In the genomic region with DNA sequence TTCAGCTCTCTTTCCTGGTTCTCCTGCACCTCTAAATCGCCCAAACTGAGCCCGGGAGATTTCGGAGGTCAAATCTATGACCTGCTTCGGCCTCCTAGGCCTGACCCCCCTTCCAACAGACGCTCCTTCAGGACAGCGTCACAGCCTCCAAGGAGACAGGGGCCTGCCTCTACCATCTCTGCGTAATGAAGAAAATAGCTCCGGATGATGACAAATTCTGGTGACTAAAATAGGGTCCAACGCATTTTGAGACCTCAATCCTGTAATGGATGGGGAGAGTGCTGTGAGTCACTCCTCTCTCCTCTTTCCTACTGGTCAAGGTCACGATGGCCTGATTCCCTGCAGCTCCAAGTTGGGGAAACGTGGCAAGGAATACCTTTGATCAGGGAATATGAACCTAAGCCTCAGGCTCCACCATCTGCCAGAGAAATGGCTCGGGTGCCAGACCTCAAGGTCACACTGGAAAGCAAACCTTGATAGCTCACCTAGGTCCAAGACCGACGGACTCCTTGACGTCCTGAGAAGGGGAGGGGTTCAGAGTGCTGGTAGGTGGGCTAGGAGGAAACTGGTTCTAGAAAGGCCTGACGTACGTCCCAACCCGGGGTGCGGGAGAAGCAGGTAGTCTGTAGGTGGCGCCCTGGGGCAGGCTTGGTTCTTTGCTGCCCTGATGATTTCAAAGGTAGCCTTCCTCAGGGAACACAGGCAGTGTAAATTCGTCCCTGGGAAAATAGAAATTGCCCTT, we compare ENCODE assay signal across 8 mouse cellular contexts. TPM values are rescaled to one million over a fixed set of nuclear protein-coding genes. Genes with fewer than 3 reads are reported as not detected.
DNase-seq lines count a peak whose midpoint lies in the region; ATAC-seq and TF ChIP-seq lines count a peak whose summit lies in the region.

No protein-coding gene starts in this region.

- TF ChIP-seq CTCF in spleen, adult 2 months (IDR thresholded peaks at IDR 0.05; ENCODE audit: extremely low read depth, insufficient read depth, insufficient read length, insufficient replicate concordance): peak; percentile 73; the same call in 1 of the 2 replicates

- H3K4me1 ChIP-seq in embryonic facial prominence, embryonic 14.5 days (ENCODE audit: control insufficient read depth, insufficient read depth, low read length): peaks cover 11% of the 10 kb centered on the region
- H3K4me1 ChIP-seq in limb, embryonic 13.5 days: peaks cover 20% of the 10 kb centered on the region
- peaks cover 20% of the 10 kb centered on the region for H3K4me1 ChIP-seq in midbrain, embryonic 15.5 days
- H3K4me1 ChIP-seq in spleen, adult 2 months (ENCODE audit: control insufficient read depth, insufficient read depth, insufficient read length): peaks cover 6% of the 10 kb centered on the region; the same call in 1 of the 2 replicates

- peak overlapping the region; percentile 90 for H3K4me2 ChIP-seq in embryonic facial prominence, embryonic 14.5 days (ENCODE audit: low read depth, low read length)
- peak overlapping the region; percentile 85 for H3K4me2 ChIP-seq in limb, embryonic 13.5 days (replicated peaks)
- peak overlapping the region; percentile 56 for H3K4me2 ChIP-seq in midbrain, embryonic 15.5 days

- ATAC-seq in embryonic facial prominence, embryonic 14.5 days (ENCODE audit: low read depth): peak; percentile 38
- peak; percentile 44 for ATAC-seq in limb, embryonic 13.5 days (ENCODE audit: low FRiP score, low read depth)
- ATAC-seq in midbrain, embryonic 15.5 days (replicated peaks): peak; percentile 65

- no peak for TF ChIP-seq POLR2A in spleen, adult 2 months (IDR thresholded peaks at IDR 0.05; ENCODE audit: low read depth, low read length)

- H3K9ac ChIP-seq in embryonic facial prominence, embryonic 14.5 days (ENCODE audit: low read depth, low read length): peak overlapping the region; percentile 90
- H3K9ac ChIP-seq in limb, embryonic 13.5 days: peak overlapping the region; percentile 74
- peak overlapping the region; percentile 47 for H3K9ac ChIP-seq in midbrain, embryonic 15.5 days

- peaks cover 25% of the 10 kb centered on the region for H3K36me3 ChIP-seq in embryonic facial prominence, embryonic 14.5 days (ENCODE audit: control insufficient read depth, insufficient read depth, low read length)
- H3K36me3 ChIP-seq in limb, embryonic 13.5 days: peaks cover 24% of the 10 kb centered on the region
- H3K36me3 ChIP-seq in midbrain, embryonic 15.5 days (replicated peaks): 0 out of 2 replicates have a peak, but pooled peaks cover 4% of the 10 kb centered on the region
- peaks cover 4% of the 10 kb centered on the region for H3K36me3 ChIP-seq in spleen, adult 2 months (ENCODE audit: control insufficient read depth, insufficient read depth, low read length)

- H3K27me3 ChIP-seq in embryonic facial prominence, embryonic 14.5 days (replicated peaks; ENCODE audit: control insufficient read depth, insufficient read depth, low read length): no peaks in the 10 kb centered on the region
- no peaks in the 10 kb centered on the region for H3K27me3 ChIP-seq in limb, embryonic 13.5 days
- H3K27me3 ChIP-seq in midbrain, embryonic 15.5 days (replicated peaks): no peaks in the 10 kb centered on the region
- no peaks in the 10 kb centered on the region for H3K27me3 ChIP-seq in spleen, adult 2 months (ENCODE audit: control insufficient read depth, insufficient read depth, low read length)

- peak overlapping the region; percentile 88 for H3K27ac ChIP-seq in embryonic facial prominence, embryonic 14.5 days (replicated peaks; ENCODE audit: low read depth, low read length)
- peak overlapping the region; percentile 86 for H3K27ac ChIP-seq in limb, embryonic 13.5 days
- H3K27ac ChIP-seq in midbrain, embryonic 15.5 days: peak overlapping the region; percentile 76
- H3K27ac ChIP-seq in spleen, adult 2 months (ENCODE audit: insufficient read depth, low read length): peak overlapping the region; percentile 58

- H3K4me3 ChIP-seq in embryonic facial prominence, embryonic 14.5 days (ENCODE audit: low read depth, low read length): peak overlapping the region; percentile 93
- H3K4me3 ChIP-seq in limb, embryonic 13.5 days: peak overlapping the region; percentile 87
- peak overlapping the region; percentile 73 for H3K4me3 ChIP-seq in midbrain, embryonic 15.5 days
- peak overlapping the region; percentile 77 for H3K4me3 ChIP-seq in spleen, adult 2 months (ENCODE audit: extremely low read depth, insufficient read depth, insufficient read length)

- H3K9me3 ChIP-seq in embryonic facial prominence, embryonic 14.5 days (ENCODE audit: control insufficient read depth, low read length): no peaks in the 10 kb centered on the region
- H3K9me3 ChIP-seq in limb, embryonic 13.5 days: no peaks in the 10 kb centered on the region
- no peaks in the 10 kb centered on the region for H3K9me3 ChIP-seq in midbrain, embryonic 15.5 days

- DNase-seq in A20 (ENCODE audit: low read depth, low spot score): peak; percentile 82
- peak; percentile 60 to 75 for DNase-seq in adrenal gland, postnatal 4 days (ENCODE audit: low spot score in 2 of 2)
- DNase-seq in embryonic facial prominence, embryonic 14.5 days (ENCODE audit: low spot score): peak; percentile 77
- DNase-seq in heart, adult 8-10 months (ENCODE audit: low spot score): peak; percentile 77
- DNase-seq in kidney, adult 9 months: peak; percentile 96
- peak; percentile 44 to 85 for DNase-seq in spleen, adult 2 months (ENCODE audit: low read depth in 1 of 2, low spot score in 2 of 2)

- 3% methylated on average over 21 of the region's 21 CpGs for WGBS in embryonic facial prominence, embryonic 14.5 days
- WGBS in limb, embryonic 13.5 days: 7% methylated on average over 21 of the region's 21 CpGs
- 6% methylated on average over 21 of the region's 21 CpGs for WGBS in midbrain, embryonic 15.5 days
- WGBS in spleen, adult 2 months: 2% methylated on average over 21 of the region's 21 CpGs

RNA-seq across cellular contexts. Expression of a gene that starts 0.7 kb away (rescaled TPM):
- 10 to 100 TPM; 82.1 to 88.3 TPM for total RNA-seq in adrenal gland, postnatal 4 days (2021)
- polyA plus RNA-seq in embryonic facial prominence, embryonic 14.5 days (2014; fragmentation: Nextera tagmentation; extraction: Ambion mirVana): 38.6 and 43.6 TPM in 2 replicates
- 10 to 100 TPM; 21.3 to 25.4 (median 23.6) TPM for total RNA-seq in heart, adult 8-10 months (2022)
- polyA plus RNA-seq in limb, embryonic 13.5 days (2015; fragmentation: Nextera tagmentation; extraction: Ambion mirVana): 50.4 and 54.5 TPM in 2 replicates
- 77.3 and 83.5 TPM in 2 replicates for polyA plus RNA-seq in midbrain, embryonic 15.5 days (2015; fragmentation: Nextera tagmentation; extraction: Ambion mirVana)
- polyA plus RNA-seq in spleen, adult 2 months (2012; rRNA removed): 18.5 and 20.9 TPM in 2 replicates

RNA-seq across cellular contexts. Expression of a gene that starts 49.1 kb away (rescaled TPM):
- 10 to 100 TPM; 33.9 to 35.3 TPM for total RNA-seq in adrenal gland, postnatal 4 days (2021)
- 7.7 and 9.7 TPM in 2 replicates for polyA plus RNA-seq in embryonic facial prominence, embryonic 14.5 days (2014; fragmentation: Nextera tagmentation; extraction: Ambion mirVana)
- total RNA-seq in heart, adult 8-10 months (2022): 1 to 10 TPM in 1 of 4 experiments, under 1 TPM in 3; 0.24 to 1.4 (median 0.56) TPM
- 12.8 and 12.9 TPM in 2 replicates for polyA plus RNA-seq in limb, embryonic 13.5 days (2015; fragmentation: Nextera tagmentation; extraction: Ambion mirVana)
- polyA plus RNA-seq in midbrain, embryonic 15.5 days (2015; fragmentation: Nextera tagmentation; extraction: Ambion mirVana): 146 and 153 TPM in 2 replicates
- polyA plus RNA-seq in spleen, adult 2 months (2012; rRNA removed): 0.68 and 0.95 TPM in 2 replicates

Comparison
In these comparisons a context has a peak if more than half of its experiments do, and no peak if none do; other contexts are left out.
1. Peak in every context shown above with its lines: DNase-seq, ATAC-seq, H3K4me3 ChIP-seq and H3K27ac ChIP-seq.
2. RNA of a gene that starts 49.1 kb away (polyA plus RNA-seq): 146 to 153 TPM in midbrain, embryonic 15.5 days; 12.8 to 12.9 TPM in limb, embryonic 13.5 days, 7.7 to 9.7 TPM in embryonic facial prominence, embryonic 14.5 days and 0.68 to 0.95 TPM in spleen, adult 2 months; every median in the first group is over 10 times any median in the second.